Mouse (Mus musculus) thymus, adult 2 months (tissue): Measurements from ENCODE around the gene Rreb1.

ENCODE experiments used
- CTCF ChIP-seq: fragments of 200-500 bp; IDR thresholded peaks from 2 replicates; pipeline ENCODE4 v1.5.1; 2012; ENCODE audit warnings: mild to moderate bottlenecking, control low read depth, low read length, moderate library complexity, borderline replicate concordance; ENCODE audit not compliant: control insufficient read depth, poor library complexity, insufficient read depth; ENCODE audit errors: extremely low read depth
- POLR2A ChIP-seq: fragments of 200-500 bp; IDR thresholded peaks from 2 replicates; pipeline ENCODE4 v1.6.1; 2012; ENCODE audit warnings: mild to moderate bottlenecking, low read length, control low read depth, moderate library complexity; ENCODE audit not compliant: control insufficient read depth, poor library complexity, insufficient read depth; ENCODE audit errors: extremely low read depth

GRCm38 (mm10) chr13:37876366-37876765 lies 98.2 kb downstream of the Rreb1 start:
- TF ChIP-seq POLR2A (no peak), CTCF (no peak)
